ENCODE assay signal across 11 mouse cellular contexts in the genomic region with DNA sequence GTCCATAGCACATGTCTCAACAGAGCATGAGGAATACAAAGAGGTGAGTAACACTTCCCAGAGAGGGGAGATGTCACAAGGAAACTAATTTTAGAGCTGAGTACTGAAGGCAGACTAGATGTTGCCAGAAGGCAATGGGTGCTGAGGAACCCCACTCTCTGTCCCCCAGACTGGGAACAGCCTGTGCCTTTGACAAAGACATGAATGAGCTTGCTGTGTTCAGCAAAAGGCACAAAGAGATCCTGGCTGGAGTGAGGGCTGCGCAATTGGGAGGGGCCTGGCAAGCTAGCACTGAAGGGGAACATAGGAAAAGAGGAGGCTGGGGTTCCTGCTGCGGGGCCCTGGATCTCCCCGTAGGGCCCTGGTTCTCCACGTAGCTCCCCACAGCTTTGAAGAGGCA.
DNase-seq lines count a peak whose midpoint lies in the region; ATAC-seq and TF ChIP-seq lines count a peak whose summit lies in the region.
"Had no signal": no experiment of that assay in that cellular context is flagged by ENCODE, and none has a peak within 500 bp of the region (broad histone marks: within the 10 kb centered on the region; RNA-seq: fewer than 3 reads in every experiment).

No protein-coding gene starts in this region.

- H3K27me3 ChIP-seq in hindbrain, embryonic 15.5 days: no peaks in the 10 kb centered on the region
- H3K27me3 ChIP-seq in hindbrain, embryonic 11.5 days (ENCODE audit: control insufficient read depth, insufficient read depth, low read length): no peaks in the 10 kb centered on the region
- H3K27me3 ChIP-seq in forebrain, postnatal 0 days (ENCODE audit: insufficient read depth, low read length): no peaks in the 10 kb centered on the region

- 0 out of 2 replicates have a peak overlapping the region, but pooled peaks have one; percentile 37 for H3K27ac ChIP-seq in hindbrain, embryonic 15.5 days (replicated peaks)
- H3K27ac ChIP-seq in hindbrain, embryonic 11.5 days (ENCODE audit: low read depth, low read length): no peak overlapping the region
- H3K27ac ChIP-seq in forebrain, postnatal 0 days (ENCODE audit: low read depth, low read length): no peak overlapping the region
- H3K27ac ChIP-seq: liver, embryonic 15.5 days had no signal

- no peak overlapping the region for H3K9ac ChIP-seq in hindbrain, embryonic 15.5 days
- no peak overlapping the region for H3K9ac ChIP-seq in hindbrain, embryonic 11.5 days (ENCODE audit: low read depth, low read length)
- H3K9ac ChIP-seq in forebrain, postnatal 0 days: no peak overlapping the region
- H3K9ac ChIP-seq: liver, embryonic 15.5 days had no signal

- H3K4me3 ChIP-seq in hindbrain, embryonic 15.5 days: no peak overlapping the region
- H3K4me3 ChIP-seq in hindbrain, embryonic 11.5 days (ENCODE audit: low read depth, low read length): no peak overlapping the region
- H3K4me3 ChIP-seq in forebrain, postnatal 0 days (ENCODE audit: low read depth, low read length): no peak overlapping the region
- H3K4me3 ChIP-seq: liver, embryonic 15.5 days had no signal

- TF ChIP-seq CTCF in forebrain, postnatal 0 days (IDR thresholded peaks at IDR 0.05; ENCODE audit: low read depth): no peak

- WGBS in hindbrain, embryonic 15.5 days: 70% methylated on average over 4 of the region's 4 CpGs
- WGBS in hindbrain, embryonic 11.5 days: 72% methylated on average over 4 of the region's 4 CpGs
- 61% methylated on average over 4 of the region's 4 CpGs for WGBS in forebrain, postnatal 0 days

- no peaks in the 10 kb centered on the region for H3K4me1 ChIP-seq in hindbrain, embryonic 15.5 days (replicated peaks)
- H3K4me1 ChIP-seq in hindbrain, embryonic 11.5 days (replicated peaks; ENCODE audit: control insufficient read depth, insufficient read depth, low read length): no peaks in the 10 kb centered on the region
- H3K4me1 ChIP-seq in forebrain, postnatal 0 days (ENCODE audit: insufficient read depth): no peaks in the 10 kb centered on the region
- H3K4me1 ChIP-seq: liver, embryonic 15.5 days had no signal

- no peak overlapping the region for H3K4me2 ChIP-seq in hindbrain, embryonic 15.5 days
- no peak overlapping the region for H3K4me2 ChIP-seq in hindbrain, embryonic 11.5 days (replicated peaks; ENCODE audit: low read depth, low read length)
- H3K4me2 ChIP-seq in forebrain, postnatal 0 days (ENCODE audit: low read depth): no peak overlapping the region
- H3K4me2 ChIP-seq: liver, embryonic 15.5 days had no signal

- H3K36me3 ChIP-seq in hindbrain, embryonic 15.5 days: no peaks in the 10 kb centered on the region
- H3K36me3 ChIP-seq in hindbrain, embryonic 11.5 days (ENCODE audit: control insufficient read depth, insufficient read depth, low read length): no peaks in the 10 kb centered on the region
- H3K36me3 ChIP-seq in forebrain, postnatal 0 days (ENCODE audit: insufficient read depth): no peaks in the 10 kb centered on the region
- H3K36me3 ChIP-seq: liver, embryonic 15.5 days had no signal

- no peak for DNase-seq in hindbrain, embryonic 11.5 days (ENCODE audit: low spot score)
- peak; percentile 39 for DNase-seq in forebrain, postnatal 0 days
- peak; percentile 61 to 63 for DNase-seq in layer of hippocampus, postnatal 10 days (ENCODE audit: low spot score in 2 of 2)
- peak; percentile 47 to 61 for DNase-seq in right cerebral cortex, postnatal 36 days (ENCODE audit: low spot score in 2 of 2)
- DNase-seq in ovary, postnatal 36 days (ENCODE audit: low spot score): no peak
- DNase-seq in ovary, postnatal 10 days (ENCODE audit: low spot score): no peak
- DNase-seq: adrenal gland, postnatal 10 days; retina, postnatal 1 day; thymus, postnatal 4 days had no signal

- H3K9me3 ChIP-seq in hindbrain, embryonic 15.5 days: no peaks in the 10 kb centered on the region
- H3K9me3 ChIP-seq in hindbrain, embryonic 11.5 days (ENCODE audit: control insufficient read depth, low read length): no peaks in the 10 kb centered on the region
- H3K9me3 ChIP-seq in forebrain, postnatal 0 days (ENCODE audit: low read length): no peaks in the 10 kb centered on the region
- H3K9me3 ChIP-seq: liver, embryonic 15.5 days had no signal

- ATAC-seq in hindbrain, embryonic 15.5 days (ENCODE audit: low FRiP score, low read depth): no peak
- no peak for ATAC-seq in hindbrain, embryonic 11.5 days (ENCODE audit: low FRiP score)
- peak; percentile 89 for ATAC-seq in forebrain, postnatal 0 days

Comparison
In these comparisons a context has a peak if more than half of its experiments do, and no peak if none do; other contexts are left out.
1. DNase-seq: peak in forebrain, postnatal 0 days (single experiment), layer of hippocampus, postnatal 10 days (2 of 2) and right cerebral cortex, postnatal 36 days (2 of 2); none in hindbrain, embryonic 11.5 days (single experiment), ovary, postnatal 36 days (single experiment) and ovary, postnatal 10 days (single experiment).